Mouse (Mus musculus): ENCODE results near the gene Daam1.

DNA sequence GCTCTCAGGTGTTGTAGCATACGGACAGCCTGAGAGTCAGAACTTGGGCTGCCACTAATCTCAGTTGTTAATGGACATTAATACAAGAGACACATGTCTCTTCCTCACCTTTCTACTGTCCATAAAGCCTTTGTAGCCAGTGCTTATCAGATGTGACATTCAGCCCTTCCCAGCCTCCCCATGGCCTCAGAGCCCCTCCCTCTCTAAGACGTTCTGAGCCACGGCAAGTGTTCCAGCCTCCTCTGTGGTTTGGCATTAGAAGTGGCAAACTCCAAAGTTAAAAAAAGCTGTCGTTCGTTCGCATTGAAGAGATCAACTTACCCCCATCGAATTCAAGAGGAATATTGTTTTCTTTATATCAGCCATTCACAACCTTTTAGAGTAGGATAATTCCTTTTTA, 21.8 kb downstream of the Daam1 start:
- TF ChIP-seq POLR2A (IDR thresholded peaks at IDR 0.05; ENCODE audit: insufficient read length, low read depth) (no peak), POLR2AphosphoS2 (IDR thresholded peaks at IDR 0.05; ENCODE audit: insufficient read length, low read depth) (no peak), TCF12 (IDR thresholded peaks at IDR 0.05; ENCODE audit: insufficient read depth, poor library complexity, severe bottlenecking) (no peak)
